Mouse (Mus musculus) liver, embryonic 14.5 days (tissue): ENCODE data around the gene Phpt1. TPM values are rescaled to one million over a fixed set of nuclear protein-coding genes. Genes with fewer than 3 reads are reported as not detected.
"Not testable (repeated sequence)": the region's sequence is repeated elsewhere in the genome, so short reads cannot be mapped to it uniquely, and the experiment has no call there.

Experiments used
- ATAC-seq: fragments of 200-750 bp; cut with Nextera tagmentation; 2 replicates; pipeline ENCODE4 v1.8.0; 2017; ENCODE audit warnings: moderate number of reproducible peaks, mild to moderate bottlenecking, moderate library complexity; ENCODE audit not compliant: insufficient read depth
- DNase-seq, 3 experiments: peaks; one replicate each; pipeline ENCODE4 v3.0.0-alpha.2; 2012 to 2013; ENCODE audit warnings: low read depth in 3 of 3, low spot score in 3 of 3
- H3K27ac ChIP-seq: fragments of 300-500 bp; sonication (generic); 2 replicates; pipeline ENCODE4 v1.5.1; 2014; ENCODE audit warnings: moderate library complexity, mild to moderate bottlenecking, control low read depth, inconsistent platforms
- H3K27me3 ChIP-seq: fragments of 300-500 bp; sonication (generic); 2 replicates; pipeline ENCODE4 v1.6.1; 2014; ENCODE audit warnings: mild to moderate bottlenecking, low read length, moderate library complexity; ENCODE audit not compliant: control insufficient read depth, insufficient read depth
- H3K36me3 ChIP-seq: fragments of 300-500 bp; sonication (generic); replicated peaks from 2 replicates; pipeline ENCODE4 v1.6.1; 2014; ENCODE audit warnings: low read depth; ENCODE audit not compliant: control insufficient read depth, insufficient read depth
- H3K4me1 ChIP-seq, 2 experiments: fragments of 200-500 bp in 1 of 2; fragments of 300-500 bp in 1 of 2; sonication (generic) in 1 of 2; replicated peaks; 2 replicates each; pipeline ENCODE4 v1.6.1; 2012 to 2014; ENCODE audit warnings: antibody characterized with exemption in 1 of 2, inconsistent platforms in 1 of 2, low read length in 1 of 2; ENCODE audit not compliant: control insufficient read depth in 2 of 2, insufficient read depth in 2 of 2
- H3K4me2 ChIP-seq: fragments of 300-500 bp; sonication (generic); 2 replicates; pipeline ENCODE4 v1.6.1; 2014; ENCODE audit warnings: low read depth, mild to moderate bottlenecking, control low read depth, moderate library complexity
- H3K4me3 ChIP-seq, 2 experiments: fragments of 200-500 bp in 1 of 2; fragments of 300-500 bp in 1 of 2; sonication (generic) in 1 of 2; 2 replicates each; pipeline ENCODE4 v1.5.1; 2012 to 2014; ENCODE audit warnings: low read depth in 2 of 2, low read length in 2 of 2, mild to moderate bottlenecking in 2 of 2, control low read depth in 1 of 2, inconsistent platforms in 1 of 2, moderate library complexity in 1 of 2; ENCODE audit not compliant: insufficient read depth in 1 of 2
- H3K9ac ChIP-seq: fragments of 300-500 bp; sonication (generic); replicated peaks from 2 replicates; pipeline ENCODE4 v1.6.1; 2014; ENCODE audit warnings: mild to moderate bottlenecking, control low read depth, moderate library complexity
- H3K9me3 ChIP-seq: fragments of 300-500 bp; sonication (generic); 2 replicates; pipeline ENCODE4 v1.6.1; 2016; ENCODE audit warnings: low read length, mixed read lengths; ENCODE audit not compliant: control insufficient read depth
- CTCF ChIP-seq: IDR thresholded peaks from 2 replicates; pipeline ENCODE4 v1.5.1; 2016; ENCODE audit warnings: antibody characterized with exemption, low read depth, control low read depth
- EP300 ChIP-seq: IDR thresholded peaks from 2 replicates; pipeline ENCODE4 v1.6.1; 2016; ENCODE audit warnings: antibody characterized with exemption, low read depth
- WGBS: fragments of 180-500 bp; shearing (Covaris S2); extraction: QIAGEN DNeasy Blood & Tissue Kit; methylation state at CpG from one replicate; pipeline ENCODE4 v1.1.7; 2014; ENCODE audit not compliant: insufficient replicate concordance; 5-methylcytosine and 5-hydroxymethylcytosine counted together
- polyA plus RNA-seq, 2 experiments: library from polyadenylated mRNA; depleted of rRNA in 1 of 2; stranded (reverse) in 1 of 2; unstranded in 1 of 2; fragments of >200 nt; fragmentation: Nextera tagmentation in 1 of 2; extraction: Ambion mirVana in 1 of 2; gene quantifications; 2 replicates each; pipeline versions ENCODE4 v1.2.1 to v1.2.3; 2012 to 2014

Gene Phpt1
- polyA plus RNA-seq, 2 experiments: 31.4 to 44.9 TPM

GRCm38 (mm10) chr2:25555479-25555878, 19.5 kb downstream of the Phpt1 start:
- peak; percentile 38; the same call in 1 of the 2 replicates for TF ChIP-seq CTCF
- H3K4me1 ChIP-seq: peaks cover 8 to 16% of the 10 kb centered on the region in 2 experiments
- H3K9me3 ChIP-seq, H3K4me3 ChIP-seq, H3K27ac ChIP-seq, DNase-seq, ATAC-seq, H3K9ac ChIP-seq, H3K4me2 ChIP-seq, H3K27me3 ChIP-seq, H3K36me3 ChIP-seq: not testable (repeated sequence)
- 37% methylated on average over 2 of the region's 2 CpGs for WGBS

- not testable (repeated sequence) for H3K4me2 ChIP-seq, H3K27ac ChIP-seq, H3K27me3 ChIP-seq, H3K4me3 ChIP-seq, H3K9ac ChIP-seq, H3K9me3 ChIP-seq, DNase-seq, H3K4me1 ChIP-seq, H3K36me3 ChIP-seq, ATAC-seq
- WGBS: 69% methylated on average over 4 of the region's 4 CpGs
These were observed 21.7 kb downstream of the Phpt1 start for GRCm38 (mm10) chr2:25553171-25553786.

GRCm38 (mm10) chr2:25551186-25551585, 23.8 kb downstream of the Phpt1 start:
- H3K27ac ChIP-seq: no peak overlapping the region
- no peaks in the 10 kb centered on the region for H3K36me3 ChIP-seq
- H3K27me3 ChIP-seq: no peaks in the 10 kb centered on the region
- DNase-seq (no peak), ATAC-seq (no peak)
- peaks cover 0 to 3% of the 10 kb centered on the region in 2 experiments; a peak in 1 of 4 replicates for H3K4me1 ChIP-seq
- H3K9ac ChIP-seq: no peak overlapping the region
- H3K4me2 ChIP-seq: no peak overlapping the region
- no peak overlapping the region for H3K4me3 ChIP-seq
- 31% methylated on average over 5 of the region's 5 CpGs for WGBS
- TF ChIP-seq CTCF: peak; percentile 80
- no peak for TF ChIP-seq EP300
- no peaks in the 10 kb centered on the region for H3K9me3 ChIP-seq

GRCm38 (mm10) chr2:25549021-25549991, 25.7 kb downstream of the Phpt1 start:
- no peak for DNase-seq
- H3K4me1 ChIP-seq: peaks cover 5 to 13% of the 10 kb centered on the region in 2 experiments
- TF ChIP-seq CTCF (no peak), EP300 (no peak)
- H3K9me3 ChIP-seq: no peaks in the 10 kb centered on the region
- no peak overlapping the region for H3K4me3 ChIP-seq
- no peak for ATAC-seq
- 62% methylated on average over 9 of the region's 9 CpGs for WGBS
- H3K27ac ChIP-seq: no peak overlapping the region
- H3K4me2 ChIP-seq: no peak overlapping the region
- peaks cover 2% of the 10 kb centered on the region; the same call in 1 of the 2 replicates for H3K36me3 ChIP-seq
- H3K9ac ChIP-seq: no peak overlapping the region
- H3K27me3 ChIP-seq: no peaks in the 10 kb centered on the region

GRCm38 (mm10) chr2:25546811-25547491, 28.1 kb downstream of the Phpt1 start, which contains the start of gene Traf2:
TSS of gene Traf2 (minus strand) at chr2:25546940.
- ATAC-seq (peak; percentile 99), DNase-seq (peak; percentile 97 to 99 (median 98))
- Histone ChIP-seq H3K4me1 (peaks cover 5 to 13% of the 10 kb centered on the region in 2 experiments), H3K36me3 (peaks cover 2% of the 10 kb centered on the region; the same call in 1 of the 2 replicates), H3K4me3 (peak within 1 kb of the TSS; percentile 72 to 86), H3K27ac (peak within 1 kb of the TSS; percentile 62), H3K9ac (peak within 1 kb of the TSS; percentile 91), H3K4me2 (peak within 1 kb of the TSS; percentile 95), H3K27me3 (no peaks in the 10 kb centered on the region), H3K9me3 (no peaks in the 10 kb centered on the region)
- TF ChIP-seq EP300 (no peak), CTCF (no peak)
- WGBS: 3% methylated on average over 48 of the region's 48 CpGs
